Mouse (Mus musculus): ENCODE data around the gene Gm5798.
"Not testable (repeated sequence)": the region's sequence is repeated elsewhere in the genome, so short reads cannot be mapped to it uniquely, and the experiment has no call there.

- not testable (repeated sequence) for TF ChIP-seq CTCF (IDR thresholded peaks at IDR 0.05; ENCODE audit: low read depth, low read length); POLR2A (IDR thresholded peaks at IDR 0.05; ENCODE audit: borderline replicate concordance, low read depth, low read length)
Observed at GRCm38 (mm10) chr14:41348309-41348708, at the start of gene Gm5798.
